Mouse (Mus musculus): ENCODE results near the gene Eml5.

DNA sequence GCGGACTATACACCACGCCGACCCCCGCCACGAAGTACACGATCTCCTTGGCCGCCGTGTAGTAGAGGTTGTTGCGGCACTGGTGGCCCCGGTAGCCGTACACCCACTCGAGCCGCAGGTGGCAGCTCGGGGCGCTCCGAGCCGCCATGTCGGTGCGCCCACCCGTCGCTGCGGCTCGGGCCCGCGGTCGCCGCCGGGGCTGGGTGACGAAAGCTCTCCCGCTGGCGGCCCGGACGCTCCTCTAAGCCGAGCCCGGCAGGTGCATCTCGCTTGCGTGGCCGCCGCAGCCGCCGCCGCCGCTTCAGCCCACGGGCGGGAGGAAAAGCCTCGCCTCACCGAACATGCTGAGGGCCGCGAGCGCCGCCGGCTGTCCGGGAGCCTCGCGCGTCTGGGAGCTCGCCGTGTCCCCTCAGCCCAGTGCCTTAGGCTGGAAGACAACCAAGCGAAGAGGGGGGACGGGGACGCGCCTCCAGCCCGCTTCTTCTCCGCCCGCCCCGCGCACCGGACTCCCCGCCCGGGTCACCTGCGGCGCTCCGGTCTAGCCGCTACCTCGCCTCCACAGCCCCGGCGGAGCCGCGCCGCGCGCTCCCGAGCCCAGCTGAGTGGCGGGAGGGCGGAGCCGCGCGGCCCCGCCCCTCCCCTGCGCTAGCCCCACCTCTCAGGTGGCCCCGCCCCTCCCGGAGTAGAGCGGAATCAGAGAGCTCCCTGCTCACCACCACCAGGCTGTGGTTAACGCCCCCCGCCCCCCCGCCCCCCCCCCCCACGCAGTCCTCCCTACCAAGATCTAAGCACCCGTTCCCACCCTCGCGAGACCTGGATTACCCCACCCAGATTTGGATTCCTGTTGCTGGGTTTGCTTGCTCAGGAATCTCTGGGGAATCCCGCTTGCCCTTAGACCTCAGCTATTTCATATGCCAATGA is at the start of gene Eml5:
- TF ChIP-seq CTCF (conservative IDR thresholded peaks at IDR 0.05; ENCODE audit: insufficient read depth, insufficient read length, low read depth, low read length) (no peak), POLR2A (IDR thresholded peaks at IDR 0.05; ENCODE audit: low read depth, low read length) (no peak)

All from kidney, adult 2 months (tissue).